Mouse (Mus musculus) bone marrow macrophage, adult 2 months (primary cell): Measurements from ENCODE around the gene Acin1.

Experiments
- CTCF ChIP-seq: IDR thresholded peaks from 2 replicates; pipeline ENCODE4 v1.5.1; 2012; ENCODE audit warnings: low read depth, mild to moderate bottlenecking, low read length, moderate library complexity
- POLR2A ChIP-seq: IDR thresholded peaks from 2 replicates; pipeline ENCODE4 v1.6.1; 2012; ENCODE audit warnings: mild to moderate bottlenecking, low read depth, low read length, borderline replicate concordance

DNA sequence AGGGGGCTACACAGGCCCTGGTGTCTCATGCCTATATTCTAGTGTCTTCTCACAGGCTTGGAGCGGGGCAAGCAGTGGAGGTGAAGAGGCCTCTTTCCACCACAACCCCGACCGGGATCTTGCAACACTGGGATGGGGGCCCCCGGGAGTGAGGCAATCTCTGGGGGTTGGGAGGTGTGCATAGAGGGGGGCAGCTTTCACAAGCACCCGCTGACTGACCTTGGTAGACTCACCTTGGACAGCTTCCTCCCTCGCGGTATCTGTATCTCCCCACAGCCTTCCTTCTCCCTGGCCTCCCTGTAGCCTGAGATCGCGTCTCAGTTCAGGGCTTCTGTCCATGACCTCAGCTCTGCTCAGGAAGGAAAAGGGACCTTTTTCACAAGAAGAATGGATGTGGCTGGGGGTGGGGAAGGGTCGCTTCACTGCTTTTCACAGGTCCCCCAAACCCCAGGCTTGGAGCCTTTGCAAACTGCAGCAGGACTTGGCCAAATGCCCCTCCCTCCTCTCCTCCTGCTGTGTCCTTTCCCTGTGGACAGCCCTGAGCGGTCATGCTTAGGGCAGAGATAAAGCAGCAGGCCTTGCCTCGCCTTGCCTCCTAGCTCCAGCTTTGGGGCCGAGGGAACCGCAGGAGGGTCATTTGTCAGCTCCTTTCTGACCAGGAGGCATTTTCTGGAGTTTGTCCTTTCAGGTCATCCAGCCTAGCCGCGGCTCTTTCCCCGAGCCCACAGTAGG, 20.0 kb upstream of the Acin1 start:
- no peak for TF ChIP-seq CTCF
- no peak for TF ChIP-seq POLR2A
